Mouse (Mus musculus): Measurements from ENCODE around the gene Cd300ld.

DNA sequence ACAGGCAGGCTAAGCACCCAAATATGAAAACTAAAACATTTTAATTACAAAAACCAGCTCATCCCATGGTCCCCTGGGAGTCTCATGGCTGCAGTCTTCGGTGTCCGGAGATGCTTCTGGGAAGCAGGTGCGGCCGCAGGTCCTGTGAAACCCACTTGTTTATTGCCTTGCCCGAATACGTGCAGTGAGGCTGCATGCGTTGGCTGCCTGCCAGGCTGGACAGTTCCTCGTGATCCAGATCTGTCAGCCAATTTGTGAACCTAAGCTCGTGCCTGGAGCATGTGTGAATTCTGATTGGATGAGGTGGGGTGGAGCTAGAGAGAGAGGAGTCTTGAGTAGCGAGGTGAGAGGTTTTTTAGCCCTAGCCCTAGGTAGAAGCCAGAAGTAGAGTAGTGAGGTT, 17.0 kb downstream of the Cd300ld start:
- no peak for TF ChIP-seq POLR2A (IDR thresholded peaks at IDR 0.05; ENCODE audit: borderline replicate concordance, insufficient read depth, low read length)
- no peak for TF ChIP-seq CTCF (IDR thresholded peaks at IDR 0.05; ENCODE audit: borderline replicate concordance, insufficient read depth, low read depth, low read length)

Measured in cerebellum, adult 2 months (tissue).